ENCODE assay signal across 23 mouse cellular contexts in the genomic region with DNA sequence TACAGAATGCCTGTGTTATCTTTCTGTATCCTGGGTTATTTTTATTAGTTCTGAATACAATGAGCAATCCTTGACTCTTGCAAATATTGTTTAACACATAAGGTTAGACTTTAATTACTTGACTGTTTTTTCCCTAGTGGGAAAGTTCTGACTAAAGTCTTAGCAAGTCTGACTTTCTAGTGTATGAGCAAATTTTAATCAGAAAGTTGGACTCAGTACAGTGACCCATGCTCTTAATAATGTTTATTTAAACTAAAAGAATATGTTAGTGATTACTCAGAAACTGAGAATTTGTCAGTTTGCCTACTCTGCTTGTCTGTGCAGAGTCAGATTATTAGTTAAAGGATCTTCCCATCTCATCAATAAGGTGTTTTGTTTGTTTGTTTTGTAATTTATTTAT.
"Had no signal": no experiment of that assay in that cellular context is flagged by ENCODE, and none has a peak within 500 bp of the region (broad histone marks: within the 10 kb centered on the region; RNA-seq: fewer than 3 reads in every experiment).

No protein-coding gene starts in this region.

- H3K9ac ChIP-seq: kidney, embryonic 15.5 days; limb, embryonic 13.5 days; liver, embryonic 14.5 days; liver, postnatal 0 days; lung, embryonic 15.5 days; midbrain, embryonic 13.5 days; stomach, embryonic 15.5 days had no signal

- H3K4me1 ChIP-seq: kidney, embryonic 15.5 days; limb, embryonic 13.5 days; lung, embryonic 15.5 days; megakaryocyte, embryonic 14.5 days; midbrain, embryonic 10.5 days; midbrain, embryonic 13.5 days; stomach, embryonic 15.5 days had no signal

- ATAC-seq: intestine, postnatal 0 days; liver, postnatal 0 days; midbrain, embryonic 13.5 days; midbrain, embryonic 16.5 days had no signal

- H3K27me3 ChIP-seq: kidney, embryonic 15.5 days; limb, embryonic 13.5 days; lung, embryonic 15.5 days; megakaryocyte, embryonic 14.5 days; midbrain, embryonic 13.5 days; stomach, embryonic 15.5 days had no signal

- DNase-seq: kidney, adult 8-10 months; kidney, postnatal 14 days; kidney, postnatal 4 days; liver, postnatal 0 days; lung, postnatal 10 days; lung, postnatal 36 days; right cerebral cortex, adult 18-20 months; right cerebral cortex, postnatal 14 days; right cerebral cortex, postnatal 4 days; spleen, adult 18-20 months; thymus, postnatal 36 days had no signal

- H3K4me2 ChIP-seq: kidney, embryonic 15.5 days; limb, embryonic 13.5 days; liver, embryonic 11.5 days; lung, embryonic 15.5 days; midbrain, embryonic 13.5 days; stomach, embryonic 15.5 days had no signal

- H3K27ac ChIP-seq: kidney, embryonic 15.5 days; limb, embryonic 10.5 days; limb, embryonic 13.5 days; liver, embryonic 14.5 days; lung, embryonic 15.5 days; midbrain, embryonic 10.5 days; midbrain, embryonic 13.5 days; stomach, embryonic 15.5 days had no signal

- H3K9me3 ChIP-seq: kidney, embryonic 15.5 days; limb, embryonic 10.5 days; limb, embryonic 13.5 days; lung, embryonic 15.5 days; midbrain, embryonic 10.5 days; midbrain, embryonic 13.5 days; stomach, embryonic 15.5 days had no signal

- H3K36me3 ChIP-seq: kidney, embryonic 15.5 days; limb, embryonic 10.5 days; limb, embryonic 13.5 days; lung, embryonic 15.5 days; midbrain, embryonic 10.5 days; midbrain, embryonic 13.5 days; stomach, embryonic 15.5 days had no signal

- H3K4me3 ChIP-seq: kidney, embryonic 15.5 days; limb, embryonic 10.5 days; limb, embryonic 13.5 days; lung, embryonic 15.5 days; megakaryocyte, embryonic 14.5 days; midbrain, embryonic 10.5 days; midbrain, embryonic 13.5 days; stomach, embryonic 15.5 days had no signal
